Mouse (Mus musculus) stomach, embryonic 14.5 days (tissue): ENCODE measurements at regions not wholly inside any gene's neighbourhood (a gene's known extent, or its start where the extent isn't known, plus 50 kb on each side); places are given as distances from the start of the nearest gene placed in this dataset.

Source experiments
- ATAC-seq: fragments of 200-750 bp; cut with Nextera tagmentation; 2 replicates; pipeline ENCODE4 v1.8.0; 2017; ENCODE audit warnings: low read depth, moderate TSS enrichment; ENCODE audit not compliant: insufficient number of reproducible peaks, insufficient read depth, low FRiP score
- H3K27ac ChIP-seq: fragments of 300-500 bp; sonication (generic); 2 replicates; pipeline ENCODE4 v1.5.1; 2014; ENCODE audit warnings: mild to moderate bottlenecking, low read length, moderate library complexity, mixed read lengths
- H3K27me3 ChIP-seq: fragments of 300-500 bp; sonication (generic); 2 replicates; pipeline ENCODE4 v1.6.1; 2014; ENCODE audit warnings: low read length, control low read depth, mixed read lengths; ENCODE audit not compliant: control insufficient read depth, insufficient read depth
- H3K36me3 ChIP-seq: fragments of 300-500 bp; sonication (generic); 2 replicates; pipeline ENCODE4 v1.6.1; 2014; ENCODE audit warnings: mild to moderate bottlenecking, control low read depth, low read length, moderate library complexity, mixed read lengths; ENCODE audit not compliant: control insufficient read depth, insufficient read depth
- H3K4me1 ChIP-seq: fragments of 300-500 bp; sonication (generic); 2 replicates; pipeline ENCODE4 v1.6.1; 2014; ENCODE audit warnings: low read length, control low read depth, mixed read lengths; ENCODE audit not compliant: control insufficient read depth, insufficient read depth
- H3K4me2 ChIP-seq: fragments of 300-500 bp; sonication (generic); replicated peaks from 2 replicates; pipeline ENCODE4 v1.6.1; 2014; ENCODE audit warnings: low read depth, low read length, control low read depth
- H3K4me3 ChIP-seq: fragments of 300-500 bp; sonication (generic); 2 replicates; pipeline ENCODE4 v1.5.1; 2014; ENCODE audit warnings: low read depth, low read length, control low read depth
- H3K9ac ChIP-seq: fragments of 300-500 bp; sonication (generic); replicated peaks from 2 replicates; pipeline ENCODE4 v1.6.1; 2014; ENCODE audit warnings: low read depth, mild to moderate bottlenecking, control low read depth, low read length, moderate library complexity, mixed read lengths
- H3K9me3 ChIP-seq: fragments of 300-500 bp; sonication (generic); 2 replicates; pipeline ENCODE4 v1.6.1; 2016; ENCODE audit warnings: low read depth, low read length, control low read depth; ENCODE audit not compliant: control insufficient read depth
- WGBS: fragments of 180-500 bp; shearing (Covaris S2); extraction: QIAGEN DNeasy Blood & Tissue Kit; methylation state at CpG from one replicate; pipeline ENCODE4 v1.1.7; 2014; 5-methylcytosine and 5-hydroxymethylcytosine counted together

DNA sequence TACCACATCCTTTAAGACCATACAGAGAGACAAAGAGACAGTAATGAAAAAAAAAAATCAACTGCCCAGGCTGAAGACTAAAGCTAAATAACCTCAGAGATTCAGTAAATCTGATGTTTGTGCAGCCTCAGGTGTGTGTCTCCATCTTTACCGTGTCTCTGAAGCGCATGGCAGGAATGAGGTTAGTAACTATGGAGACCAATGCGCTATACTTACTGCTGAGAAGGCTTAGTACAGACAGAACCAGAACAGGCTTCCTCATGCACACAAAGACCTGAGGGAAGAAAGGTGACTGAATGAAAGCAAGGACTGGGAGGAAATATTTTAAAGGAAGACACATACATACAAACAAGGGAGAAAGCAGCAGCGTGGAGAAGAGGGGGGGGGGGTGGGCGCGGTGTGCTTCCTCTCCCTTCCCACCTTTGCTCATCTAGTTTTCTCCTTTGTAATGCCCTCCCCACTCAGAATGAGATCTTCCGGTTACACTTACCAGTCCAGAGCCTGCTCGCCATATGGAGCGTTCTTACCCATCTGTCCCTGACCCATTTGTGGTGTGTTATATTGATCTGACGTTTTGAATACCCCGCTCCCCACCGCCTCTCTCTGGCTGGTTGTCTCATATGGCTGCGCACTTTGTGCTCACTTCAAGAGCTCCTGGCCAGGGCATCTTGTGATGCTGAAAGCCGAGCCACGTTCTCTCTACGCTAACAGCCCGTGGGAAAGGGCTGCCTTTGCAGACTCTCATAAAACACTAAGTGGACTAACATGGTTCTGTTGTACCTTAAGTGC, 59.0 kb upstream of the Raph1 start:
- no peak for ATAC-seq
- H3K27ac ChIP-seq = no peak overlapping the region
- no peaks in the 10 kb centered on the region for H3K27me3 ChIP-seq
- no peak overlapping the region for H3K4me3 ChIP-seq
- H3K4me2 ChIP-seq = no peak overlapping the region
- no peaks in the 10 kb centered on the region for H3K9me3 ChIP-seq
- H3K4me1 ChIP-seq = no peaks in the 10 kb centered on the region
- WGBS = 82% methylated on average over 17 of the region's 17 CpGs
- no peaks in the 10 kb centered on the region for H3K36me3 ChIP-seq
- H3K9ac ChIP-seq = no peak overlapping the region

DNA sequence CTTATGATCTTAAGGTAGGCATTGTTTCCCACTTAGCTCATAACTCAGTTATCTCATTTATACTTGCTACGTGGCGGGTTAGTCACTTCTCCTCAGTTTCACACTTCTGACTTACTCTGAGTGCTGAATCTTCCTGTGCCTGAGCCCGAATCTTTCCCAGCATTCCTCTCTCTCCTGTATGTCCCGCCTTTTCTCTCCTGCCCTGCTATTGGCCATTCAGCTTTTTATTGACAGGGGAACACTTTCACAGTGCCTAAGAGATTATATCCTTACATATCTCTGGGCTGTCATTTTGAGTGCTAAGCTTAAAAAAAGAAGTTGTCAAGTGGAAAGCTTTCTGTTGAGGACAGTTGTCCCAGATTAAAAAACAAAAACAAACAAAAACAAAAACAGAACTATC, 57.3 kb upstream of the Raph1 start:
- no peak overlapping the region for H3K9ac ChIP-seq
- WGBS = 83% methylated on average over 4 of the region's 4 CpGs
- ATAC-seq = no peak

GRCm38 (mm10) chr1:60623440-60624016, 56.6 kb upstream of the Raph1 start:
- no peaks in the 10 kb centered on the region for H3K4me1 ChIP-seq
- no peaks in the 10 kb centered on the region for H3K9me3 ChIP-seq
- H3K9ac ChIP-seq = no peak overlapping the region
- no peak overlapping the region for H3K4me3 ChIP-seq
- no peaks in the 10 kb centered on the region for H3K27me3 ChIP-seq
- no peak for ATAC-seq
- H3K27ac ChIP-seq = no peak overlapping the region
- no peak overlapping the region for H3K4me2 ChIP-seq
- no peaks in the 10 kb centered on the region for H3K36me3 ChIP-seq
- WGBS = 86% methylated on average over 3 of the region's 3 CpGs

More for the DNA sequence above, 57.3 kb upstream of the Raph1 start:
- no peak overlapping the region for H3K27ac ChIP-seq
- H3K4me3 ChIP-seq = no peak overlapping the region
- no peaks in the 10 kb centered on the region for H3K27me3 ChIP-seq
- H3K9me3 ChIP-seq = no peaks in the 10 kb centered on the region
- H3K4me1 ChIP-seq = no peaks in the 10 kb centered on the region
- no peaks in the 10 kb centered on the region for H3K36me3 ChIP-seq
- H3K4me2 ChIP-seq = no peak overlapping the region

DNA sequence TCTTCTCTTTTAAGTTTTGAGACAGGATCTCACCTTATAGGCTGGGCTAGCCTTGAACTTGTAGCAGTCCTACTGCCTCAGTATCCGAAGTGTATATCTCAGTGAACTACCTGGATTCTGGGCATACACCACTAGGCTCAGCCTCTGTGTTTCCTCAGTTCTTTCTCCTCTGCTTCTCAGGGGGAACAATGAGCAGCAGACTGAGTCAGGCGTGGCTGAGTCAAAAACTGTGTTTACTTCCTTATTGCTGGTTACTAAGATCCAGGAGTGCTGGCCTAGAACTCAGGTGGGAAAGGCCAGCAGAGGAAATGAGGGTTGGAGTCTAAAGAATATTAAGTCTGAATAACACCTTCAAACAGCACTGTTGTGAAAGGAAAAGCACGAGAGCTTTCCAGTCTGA, 54.9 kb upstream of the Raph1 start:
- Histone ChIP-seq H3K27me3 (no peaks in the 10 kb centered on the region), H3K4me3 (no peak overlapping the region), H3K4me2 (no peak overlapping the region), H3K9me3 (no peaks in the 10 kb centered on the region), H3K36me3 (no peaks in the 10 kb centered on the region), H3K4me1 (no peaks in the 10 kb centered on the region), H3K27ac (no peak overlapping the region), H3K9ac (no peak overlapping the region)
- 76% methylated on average over 3 of the region's 3 CpGs for WGBS
- ATAC-seq = no peak

DNA sequence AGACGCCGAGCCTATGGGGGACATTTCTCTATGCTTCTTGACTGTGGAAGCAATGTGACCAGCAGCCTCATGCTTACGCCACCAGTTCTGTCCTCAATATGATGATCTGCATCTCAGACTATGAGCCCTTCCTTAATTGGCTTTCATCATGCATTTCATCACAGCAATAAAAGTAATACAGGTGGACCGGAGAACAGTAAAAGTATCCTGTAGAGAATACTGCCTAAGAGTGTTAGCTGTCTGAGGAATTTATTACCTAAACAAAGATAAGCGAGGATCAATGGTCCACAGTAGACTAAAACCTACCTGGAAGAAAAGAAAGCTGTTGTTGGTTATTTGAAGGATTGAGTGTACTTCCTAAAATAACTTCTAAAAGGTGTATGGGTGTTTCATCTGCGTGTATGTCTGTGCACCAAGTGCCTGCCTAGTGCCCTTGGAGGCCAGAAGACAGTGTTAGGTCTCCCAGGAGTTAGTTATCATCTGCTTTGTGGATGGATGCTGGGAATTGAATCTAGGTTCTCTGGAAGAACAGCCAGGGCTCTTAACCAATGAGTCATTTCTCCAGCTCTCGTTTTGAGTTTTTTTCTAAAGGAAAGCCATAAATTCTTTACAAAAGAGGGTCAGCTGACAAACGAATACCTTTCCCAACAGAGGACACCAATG, 54.3 kb upstream of the Raph1 start:
- ATAC-seq = no peak
- H3K4me3 ChIP-seq = no peak overlapping the region
- H3K36me3 ChIP-seq = no peaks in the 10 kb centered on the region
- H3K9ac ChIP-seq = no peak overlapping the region
- no peak overlapping the region for H3K4me2 ChIP-seq
- no peaks in the 10 kb centered on the region for H3K27me3 ChIP-seq
- H3K4me1 ChIP-seq = no peaks in the 10 kb centered on the region
- no peak overlapping the region for H3K27ac ChIP-seq
- no peaks in the 10 kb centered on the region for H3K9me3 ChIP-seq
- 80% methylated on average over 8 of the region's 8 CpGs for WGBS

- Histone ChIP-seq H3K27me3 (no peaks in the 10 kb centered on the region), H3K4me3 (no peak overlapping the region), H3K9me3 (no peaks in the 10 kb centered on the region), H3K36me3 (no peaks in the 10 kb centered on the region), H3K27ac (no peak overlapping the region), H3K4me1 (no peaks in the 10 kb centered on the region), H3K4me2 (no peak overlapping the region), H3K9ac (no peak overlapping the region)
- 83% methylated on average over 1 of the region's 1 CpGs for WGBS
- no peak for ATAC-seq
Measured at GRCm38 (mm10) chr1:60618389-60618788, 51.5 kb upstream of the Raph1 start.

DNA sequence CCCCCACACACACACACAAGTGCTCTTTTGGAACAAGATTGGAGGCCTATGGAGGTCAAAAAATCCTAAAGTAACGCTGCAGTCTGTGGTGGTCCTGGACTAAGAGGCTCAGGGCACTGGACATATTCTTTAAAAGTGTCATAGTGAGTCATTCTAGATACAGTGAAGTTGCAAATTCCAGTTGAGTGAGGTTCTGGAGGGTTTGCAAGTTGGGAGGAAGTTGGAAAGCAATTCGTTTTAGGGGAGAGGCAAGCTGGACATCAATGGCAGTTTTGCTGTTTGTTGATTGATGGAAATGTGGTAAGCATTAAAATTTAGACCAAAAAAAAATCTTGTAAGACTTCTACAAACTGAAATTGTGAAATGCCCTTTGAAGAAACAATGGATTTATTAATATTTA, 50.0 kb upstream of the Raph1 start:
- Histone ChIP-seq H3K27me3 (no peaks in the 10 kb centered on the region), H3K4me2 (no peak overlapping the region), H3K27ac (no peak overlapping the region), H3K4me3 (no peak overlapping the region), H3K9ac (no peak overlapping the region), H3K9me3 (no peaks in the 10 kb centered on the region), H3K36me3 (no peaks in the 10 kb centered on the region), H3K4me1 (no peaks in the 10 kb centered on the region)
- WGBS = 71% methylated on average over 2 of the region's 2 CpGs
- ATAC-seq = no peak
